Mouse (Mus musculus): ENCODE measurements around the gene Tnip3.

The Tnip3 gene

DNA sequence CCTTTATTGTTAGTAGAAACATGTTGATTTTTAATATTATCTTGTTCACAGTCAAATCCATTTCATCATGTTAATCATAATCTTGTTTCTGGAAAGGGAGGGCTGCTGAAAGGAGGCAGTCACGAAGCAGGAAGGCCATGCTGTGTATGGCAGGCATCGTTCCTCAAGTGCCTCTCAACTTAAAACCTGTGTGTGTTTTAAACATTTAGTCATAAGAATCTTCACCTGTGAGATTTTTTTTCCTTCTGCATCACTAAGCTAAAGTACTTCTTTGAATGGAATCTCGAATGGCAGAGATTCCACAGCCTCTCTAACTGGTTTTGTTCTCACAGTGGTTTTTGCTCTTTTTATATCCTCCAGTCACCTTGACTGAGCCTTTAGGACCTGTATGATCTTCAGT, 121.3 kb downstream of the Tnip3 start:
- no peak for DNase-seq (ENCODE audit: low spot score in 2 of 2)

DNA sequence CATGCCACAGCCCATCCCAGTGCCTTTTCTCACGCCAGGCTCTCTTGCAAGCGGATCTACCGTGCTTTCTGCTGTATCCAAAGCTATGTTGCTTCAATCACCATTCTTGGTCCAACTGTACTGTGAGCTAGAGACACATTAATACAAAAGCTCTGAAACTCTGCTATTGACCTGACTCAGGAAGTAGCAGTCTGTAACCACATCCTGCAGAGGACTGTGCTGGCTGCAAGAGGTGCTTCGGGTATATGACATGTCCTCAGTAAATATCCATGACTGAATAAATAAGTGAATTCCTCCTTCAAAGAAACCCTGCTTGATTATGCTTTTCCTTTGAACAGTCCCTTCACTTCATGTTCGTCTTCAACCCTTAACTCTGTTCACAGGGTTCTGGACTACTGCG, 122.6 kb downstream of the Tnip3 start:
- no peak for DNase-seq (ENCODE audit: low spot score in 2 of 2)

DNA sequence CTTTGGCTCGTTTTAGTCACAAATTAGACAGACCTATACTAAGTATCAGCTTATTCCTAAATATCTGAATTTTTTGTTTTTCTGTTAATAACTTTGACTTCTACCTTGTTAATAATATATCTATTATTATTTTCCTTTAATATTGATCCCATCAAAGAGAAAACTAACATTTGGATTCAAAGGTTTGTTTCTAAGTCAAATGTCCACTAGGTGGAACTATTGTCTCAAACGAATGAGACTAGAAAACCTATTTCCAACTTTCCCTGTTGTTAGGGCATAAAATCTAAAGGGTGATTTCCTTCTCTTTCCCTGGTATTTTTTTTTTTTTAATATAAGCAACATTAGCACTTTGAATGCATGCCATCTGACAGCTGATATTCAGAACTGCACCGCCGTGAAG, 126.3 kb downstream of the Tnip3 start:
- no peak for DNase-seq (ENCODE audit: low spot score in 2 of 2)

DNA sequence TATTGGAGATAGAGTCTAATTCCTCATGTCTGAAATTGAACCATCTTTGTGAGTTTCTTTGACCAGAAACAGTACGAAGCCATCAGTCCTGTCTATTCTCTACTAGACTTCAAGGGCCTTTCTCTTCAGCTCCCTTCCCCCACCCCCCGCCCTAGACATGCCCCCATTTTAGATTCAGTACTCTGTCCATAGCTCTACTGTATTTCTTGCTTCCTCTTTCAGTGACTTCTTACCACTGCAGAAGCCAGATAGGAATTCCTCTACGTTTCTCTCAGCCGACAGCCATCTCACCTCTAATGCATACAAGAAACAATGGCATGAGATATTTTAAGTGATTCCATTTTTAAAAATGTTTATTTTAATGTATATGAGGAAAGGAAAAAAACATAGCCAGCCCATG, 136.2 kb downstream of the Tnip3 start:
- DNase-seq (ENCODE audit: low spot score in 2 of 2), result no peak

DNA sequence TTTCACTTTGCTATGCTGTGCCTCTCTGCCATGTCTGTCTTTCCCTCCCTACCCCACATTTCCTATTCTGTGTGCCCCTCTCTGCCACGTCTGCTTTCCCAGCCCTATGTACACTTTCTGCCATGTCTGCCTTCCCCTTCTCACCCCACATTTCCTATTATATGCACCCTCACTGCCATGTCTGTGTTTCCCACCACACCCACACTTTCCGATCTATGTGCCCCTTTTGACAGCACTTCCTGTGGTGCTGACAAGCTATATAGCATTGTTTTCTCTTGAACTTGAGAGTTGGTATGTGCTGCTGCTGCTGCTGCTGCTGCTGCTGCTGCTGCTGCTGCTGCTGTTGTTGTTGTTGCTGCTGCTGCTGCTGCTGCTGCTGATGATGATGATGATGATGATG, 136.9 kb downstream of the Tnip3 start:
- DNase-seq (ENCODE audit: low spot score in 2 of 2), result no peak

DNA sequence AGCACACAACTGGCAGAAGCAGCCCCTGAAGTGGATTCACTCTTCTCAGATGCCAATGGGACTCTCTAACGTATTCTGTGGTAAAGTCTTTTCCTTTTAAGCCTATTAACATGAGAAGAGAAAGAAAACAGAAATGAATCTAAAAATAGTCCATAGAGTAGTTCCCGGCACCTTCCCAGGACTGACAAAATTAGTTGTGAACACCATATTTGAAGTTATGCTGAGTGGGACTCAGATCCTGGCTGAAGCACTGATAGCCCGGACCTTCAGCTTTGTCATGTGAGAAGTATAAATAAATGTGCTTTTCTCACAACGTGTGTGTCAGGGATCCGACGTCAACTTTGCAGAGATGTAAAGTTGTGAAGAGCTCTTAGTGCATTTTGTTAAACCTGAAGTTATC, 138.9 kb downstream of the Tnip3 start:
- DNase-seq (ENCODE audit: low spot score in 2 of 2), result no peak

DNA sequence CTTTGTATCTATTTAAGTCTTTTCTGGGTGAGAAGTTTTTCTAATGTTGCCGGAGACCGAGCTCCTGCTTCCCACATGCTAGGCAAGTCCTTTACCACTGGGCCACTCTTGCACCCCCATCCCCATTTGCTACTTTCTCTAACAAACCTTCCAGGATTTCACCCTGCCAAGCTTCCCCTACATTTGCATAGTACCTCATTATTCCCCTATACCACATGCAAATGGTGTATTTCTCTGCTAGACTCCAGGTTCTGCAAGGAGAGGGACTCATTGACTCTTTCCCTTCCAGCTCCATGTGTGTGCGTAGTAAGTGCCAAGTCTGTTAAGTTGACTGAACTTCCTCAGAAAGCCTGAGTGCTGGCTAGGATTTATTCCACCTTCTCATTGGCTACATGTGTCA, 141.2 kb downstream of the Tnip3 start:
- DNase-seq (ENCODE audit: low spot score in 2 of 2), result no peak

DNA sequence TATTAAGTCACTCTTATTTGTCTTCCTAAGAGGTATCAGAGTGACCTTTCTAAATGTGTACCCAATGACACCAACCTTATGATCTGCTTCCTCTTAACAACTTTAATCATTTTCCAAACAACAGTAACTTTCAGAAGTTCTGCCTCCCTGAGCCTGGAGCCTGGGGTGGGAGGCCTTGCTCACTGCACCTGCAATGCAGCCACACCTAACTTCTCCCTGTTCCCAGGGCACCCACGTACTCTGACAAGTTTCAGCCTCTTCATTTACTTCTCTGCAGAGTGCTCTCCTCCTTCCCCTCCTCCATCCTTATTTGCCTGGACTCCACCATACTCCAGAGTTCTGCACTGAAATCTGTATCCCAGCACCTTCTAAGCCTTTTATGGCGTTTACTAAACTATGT, 144.9 kb downstream of the Tnip3 start:
- no peak for DNase-seq (ENCODE audit: low spot score in 2 of 2)

DNA sequence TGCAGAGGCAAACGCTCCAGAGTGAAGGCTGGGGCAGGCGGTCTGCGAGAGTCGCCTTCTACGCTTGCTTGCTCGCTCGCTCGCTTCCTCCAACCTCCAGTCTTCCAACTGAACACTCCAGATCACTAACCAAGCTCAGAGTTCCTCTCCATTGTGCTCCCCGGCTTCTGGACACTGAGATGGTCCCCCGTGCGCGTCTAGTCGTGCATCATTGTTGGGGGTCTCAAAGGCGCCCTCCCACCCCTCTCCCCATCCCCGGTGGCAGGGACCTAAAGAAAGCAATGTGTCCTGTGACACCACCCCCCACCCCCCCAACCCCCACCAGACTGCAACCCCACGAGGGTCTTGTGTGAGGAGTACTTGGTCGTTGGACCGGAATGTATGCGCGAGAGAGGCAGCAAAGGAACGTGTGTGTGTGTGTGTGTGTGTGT, 145.9 kb downstream of the Tnip3 start:
- no peak for DNase-seq (ENCODE audit: low spot score in 2 of 2)

DNA sequence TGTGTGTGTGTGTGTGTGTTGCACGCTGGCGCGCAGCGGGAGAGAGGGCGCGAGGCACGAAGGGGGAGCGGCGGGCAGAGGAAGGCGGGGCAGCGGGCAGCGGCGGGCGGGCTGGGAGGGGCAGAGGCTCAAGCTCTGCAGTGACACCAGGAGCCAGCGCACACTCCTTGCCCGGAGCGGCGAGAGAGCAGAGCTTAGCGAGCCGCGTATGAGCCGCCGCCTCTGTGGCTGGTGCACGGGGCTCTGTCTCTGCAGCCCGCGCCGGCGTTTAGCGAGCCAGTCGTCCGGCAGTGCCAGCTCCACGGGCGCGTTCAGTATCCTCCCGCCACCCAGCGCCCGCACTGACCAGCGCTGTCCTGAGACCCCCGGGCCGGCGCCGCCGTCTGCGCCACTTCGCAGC, 146.3 kb downstream of the Tnip3 start, which contains the start of gene Ndnf:
Gene Ndnf, plus strand, starts transcription at position 140 of the 400 bp plus-strand sequence.
- DNase-seq (ENCODE audit: low spot score in 2 of 2), result peak; percentile 7 to 51

DNA sequence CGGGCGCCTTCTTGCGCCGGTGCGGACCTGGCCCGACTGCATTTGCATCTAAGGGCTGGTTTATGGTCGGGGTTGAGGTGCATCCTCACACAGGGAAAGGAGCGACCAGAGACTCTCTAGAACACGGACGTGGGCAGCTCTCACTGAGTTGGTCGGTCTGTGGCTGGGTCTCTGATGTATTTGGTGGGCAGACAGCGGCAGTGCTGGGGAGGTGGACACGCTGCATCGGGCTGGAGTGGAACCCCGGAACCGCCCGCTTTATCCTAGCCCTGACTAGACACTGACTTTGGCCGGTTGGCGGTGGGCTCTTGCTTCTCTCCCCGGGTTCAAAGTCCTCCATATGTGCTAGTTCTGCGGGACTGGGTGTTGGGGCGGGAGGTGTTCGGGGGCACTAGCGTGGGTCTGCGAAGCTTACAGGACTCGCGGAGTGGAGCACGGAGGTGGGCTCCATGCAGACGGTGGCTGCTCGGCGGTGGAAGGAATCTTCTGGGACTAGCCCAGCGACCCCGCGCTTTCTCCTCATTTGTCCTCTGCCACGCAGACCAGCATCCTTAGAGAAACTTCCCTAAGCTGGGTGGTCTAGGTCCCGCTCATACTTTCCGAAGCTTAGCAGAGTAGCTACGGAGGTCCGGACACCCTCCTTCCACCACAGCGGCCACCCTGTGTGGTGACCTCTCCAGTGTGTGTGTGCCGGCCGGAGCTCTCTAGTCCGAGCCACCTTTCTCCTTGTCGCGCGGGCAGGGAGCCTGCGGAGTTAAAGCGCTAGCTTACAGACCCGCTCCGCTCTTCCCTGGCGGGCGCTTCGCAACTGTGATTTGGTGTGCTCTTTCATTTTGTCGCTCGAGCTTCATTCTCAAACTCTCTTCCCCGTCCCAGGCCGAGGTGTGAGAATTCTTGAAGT, 147.3 kb downstream of the Tnip3 start:
- peak in 1 of 2 experiments; percentile 17 for DNase-seq (ENCODE audit: low spot score in 2 of 2)

Data from spleen, postnatal 10 days (tissue).